Mouse (Mus musculus) retina, postnatal 7 days (tissue): ENCODE measurements around the gene Uggt2.
A peak's percentile ranks its signal among the peaks of the same experiment; 100 is the strongest.

Source experiments
- DNase-seq: peaks from one replicate; pipeline ENCODE4 v3.0.0-alpha.2; 2012; ENCODE audit warnings: low read depth, low spot score

The Uggt2 gene

GRCm38 (mm10) chr14:119098851-119099569, at the start of gene Uggt2:
Uggt2 (minus strand) TSS chr14:119099430.
- DNase-seq, result peak; percentile 79

DNA sequence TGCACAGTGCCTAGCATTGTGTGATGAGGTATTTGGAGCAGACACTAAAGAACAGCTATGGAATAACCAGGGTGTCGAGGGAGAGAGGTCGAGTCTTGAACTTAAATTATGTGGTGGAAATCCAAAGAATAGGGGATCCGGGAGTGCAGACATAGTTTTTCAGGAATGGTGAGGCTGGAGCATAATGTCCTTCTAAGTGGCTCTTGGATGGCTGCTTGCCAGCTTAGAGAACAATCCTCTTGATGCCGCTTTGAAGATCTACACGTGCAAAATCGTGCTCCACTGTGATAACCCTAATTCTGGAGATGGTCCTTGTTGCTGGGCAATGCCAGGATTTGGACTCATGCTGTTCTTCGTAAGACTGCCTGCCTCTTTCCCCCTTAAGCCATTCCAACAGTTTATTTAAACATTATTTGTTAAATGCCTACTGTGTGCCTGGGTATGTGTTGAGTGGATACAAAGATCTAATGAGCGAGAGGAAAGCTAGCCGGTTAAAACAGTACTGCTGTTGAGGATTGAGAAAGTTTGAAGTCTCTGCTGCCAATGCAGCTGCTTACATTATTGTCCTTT, 40.2 kb upstream of the Uggt2 start:
- peak; percentile 9 for DNase-seq

DNA sequence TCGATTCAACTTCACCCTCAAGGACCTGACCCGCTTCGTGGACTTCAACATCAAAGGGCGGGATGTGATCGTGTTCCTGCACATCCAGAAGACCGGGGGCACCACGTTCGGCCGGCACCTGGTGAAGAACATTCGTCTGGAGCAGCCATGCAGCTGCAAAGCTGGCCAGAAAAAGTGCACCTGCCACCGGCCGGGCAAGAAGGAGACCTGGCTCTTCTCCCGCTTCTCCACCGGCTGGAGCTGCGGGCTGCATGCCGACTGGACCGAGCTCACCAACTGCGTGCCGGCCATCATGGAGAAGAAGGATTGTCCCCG, 39.5 kb upstream of the Uggt2 start:
- no peak for DNase-seq

- DNase-seq, result no peak
Measured at GRCm38 (mm10) chr14:119137906-119138785, 38.9 kb upstream of the Uggt2 start, which contains the start of gene Hs6st3. Hs6st3 (plus strand) TSS chr14:119138341.

DNA sequence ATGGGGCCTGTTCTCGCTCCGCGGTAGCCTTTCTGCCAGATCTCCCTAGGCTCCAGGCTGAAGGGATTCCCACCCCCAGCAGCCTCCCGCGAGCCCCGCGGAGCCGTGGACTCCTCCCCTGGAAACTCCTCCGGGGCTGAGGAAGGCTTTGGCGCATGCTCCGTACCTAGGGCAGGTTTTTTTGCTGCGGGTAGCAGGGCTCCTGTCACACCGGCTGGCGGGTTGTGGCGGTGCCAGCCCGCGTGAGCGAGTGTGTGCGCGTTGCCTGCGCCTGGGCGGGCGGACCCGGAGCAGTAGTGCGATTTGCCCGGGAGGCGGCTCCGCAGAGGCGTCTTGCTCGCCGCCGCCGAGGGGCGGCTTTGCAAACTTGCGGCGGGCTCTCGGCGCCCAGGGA, 38.3 kb upstream of the Uggt2 start:
- peak; percentile 45 for DNase-seq

DNA sequence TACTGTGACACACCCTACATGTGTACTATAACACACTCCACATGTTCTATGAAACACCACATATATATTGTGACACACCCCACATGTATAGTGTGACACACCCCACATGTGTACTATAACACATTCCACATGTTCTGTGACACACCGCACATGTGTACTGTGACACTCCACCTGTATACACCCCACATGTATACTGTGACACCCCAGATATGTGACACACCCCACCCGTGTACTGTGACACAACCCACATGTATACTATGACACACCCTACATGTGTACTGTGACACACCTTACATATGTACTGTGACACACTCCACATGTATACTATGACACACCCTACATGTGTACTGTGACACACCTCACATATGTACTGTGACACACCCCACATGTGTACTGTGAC, 28.1 kb upstream of the Uggt2 start:
- no peak for DNase-seq

DNA sequence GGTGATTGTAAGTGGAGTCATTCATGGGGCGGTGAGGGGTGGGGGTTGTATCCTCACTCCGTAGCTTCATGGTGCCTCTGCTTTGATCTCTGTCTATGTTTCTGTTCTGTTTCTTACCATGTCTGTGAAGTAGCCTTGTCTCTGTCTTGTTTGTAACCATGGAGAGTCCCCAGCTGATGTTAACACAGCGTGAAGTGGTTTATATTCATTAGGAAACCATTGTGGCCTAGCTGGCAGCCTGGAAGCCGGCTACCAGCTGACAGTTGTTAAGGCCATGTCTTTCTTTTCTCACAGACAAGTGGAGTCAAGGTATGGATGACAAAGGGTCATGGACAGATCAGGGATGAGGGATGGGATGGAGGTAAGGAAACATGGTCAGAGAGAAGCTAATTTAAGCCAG, 26.6 kb upstream of the Uggt2 start:
- DNase-seq, result no peak

DNA sequence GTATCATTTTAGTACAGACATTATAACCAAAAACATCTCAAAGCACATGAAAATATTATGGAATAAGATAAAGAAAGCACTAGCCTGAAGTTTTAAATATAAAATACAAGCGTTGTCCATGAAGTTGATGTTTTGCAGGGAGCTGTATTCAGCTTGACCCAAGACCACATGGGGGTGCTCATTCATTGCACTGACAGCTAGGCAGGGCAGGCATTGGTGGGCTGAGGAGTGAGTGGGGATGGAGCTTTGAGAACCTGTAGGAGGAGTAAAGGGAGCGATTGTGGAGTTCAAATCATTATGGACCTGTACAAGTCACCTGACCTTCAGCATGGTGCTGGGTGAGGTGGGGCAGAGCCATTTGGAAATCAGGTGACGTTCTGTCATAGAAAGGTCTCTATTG, 24.8 kb upstream of the Uggt2 start:
- DNase-seq, result peak; percentile 27

DNA sequence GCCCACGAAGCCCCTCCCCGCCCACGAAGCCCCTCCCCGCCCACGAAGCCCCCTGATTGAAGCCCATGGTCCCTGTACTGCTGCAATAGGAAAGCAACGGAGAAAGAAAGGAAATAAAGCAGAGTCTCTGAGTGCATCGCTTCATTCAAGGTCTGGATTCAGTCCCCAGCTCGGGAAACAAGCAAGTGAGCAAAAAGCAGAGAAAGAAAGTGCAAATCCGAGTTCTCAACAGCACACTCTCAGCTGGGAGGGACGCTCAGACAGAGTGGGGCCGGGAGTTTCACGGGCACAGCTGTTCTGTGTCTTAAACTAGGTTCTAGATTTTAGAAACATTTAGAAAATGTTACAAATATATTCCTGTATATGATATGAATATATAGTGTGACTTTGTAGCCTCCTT, 24.4 kb upstream of the Uggt2 start:
- no peak for DNase-seq

DNA sequence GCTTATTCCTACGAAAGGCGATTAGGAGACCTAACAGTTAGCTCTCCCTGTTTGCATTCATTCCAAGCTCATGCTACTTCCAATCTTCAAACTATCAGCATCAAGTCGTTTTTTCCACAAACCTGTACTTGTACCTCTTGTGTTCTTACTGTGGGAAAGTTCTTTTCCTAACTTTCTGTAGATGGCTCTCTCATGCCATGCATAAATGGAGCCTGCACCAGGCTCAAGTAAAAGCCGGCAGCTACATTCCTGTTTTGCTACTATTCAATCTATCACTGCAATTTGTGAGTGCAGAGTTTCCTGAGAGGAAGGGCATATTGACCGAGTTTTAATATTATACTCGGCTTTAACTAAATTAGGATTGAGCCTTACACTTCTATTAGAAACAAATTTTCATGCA, 13.3 kb upstream of the Uggt2 start:
- DNase-seq, result no peak

- DNase-seq, result no peak
Measured at GRCm38 (mm10) chr14:119109776-119110218, 10.6 kb upstream of the Uggt2 start.

- no peak for DNase-seq
Measured at GRCm38 (mm10) chr14:119108776-119109301, 9.6 kb upstream of the Uggt2 start.

GRCm38 (mm10) chr14:119107591-119107990, 8.4 kb upstream of the Uggt2 start:
- no peak for DNase-seq

DNA sequence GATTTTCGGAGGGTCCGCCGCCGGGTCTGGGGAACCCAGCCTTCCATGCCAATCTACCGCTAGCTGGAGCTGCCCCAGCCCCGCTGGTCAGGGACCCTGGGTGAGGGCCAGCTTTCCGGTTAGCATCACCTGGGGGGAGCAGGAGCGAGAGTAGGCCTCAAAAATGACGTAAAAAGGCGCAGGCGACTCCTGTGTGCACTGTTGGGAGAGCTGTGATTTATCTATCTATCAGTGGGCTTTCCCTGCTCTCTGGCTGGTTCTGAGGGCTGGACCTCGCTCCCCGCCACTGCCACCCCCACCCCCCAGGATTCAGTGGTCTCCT, 301 bp upstream of the Uggt2 start:
- DNase-seq, result no peak

DNA sequence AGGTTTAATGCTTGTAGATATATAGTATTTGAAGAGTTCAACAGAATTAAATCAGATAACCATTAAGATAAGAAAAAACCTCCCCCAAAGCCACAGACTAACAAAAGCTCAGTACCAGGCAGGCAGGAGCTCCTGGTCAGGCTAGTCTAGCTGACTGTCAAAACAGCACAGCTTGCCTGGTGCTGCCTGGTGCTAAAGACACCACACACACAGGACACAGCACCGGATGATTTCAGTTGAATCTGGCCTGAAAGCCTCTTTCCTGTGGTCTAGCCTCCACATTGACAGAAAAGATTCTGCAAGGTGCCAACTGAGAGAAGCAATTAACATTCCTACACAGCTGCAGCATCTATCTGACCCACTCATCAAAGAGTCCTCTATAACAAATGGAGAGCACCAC, 37.4 kb downstream of the Uggt2 start:
- no peak for DNase-seq

GRCm38 (mm10) chr14:119060682-119061081, 38.5 kb downstream of the Uggt2 start:
- DNase-seq, result no peak

DNA sequence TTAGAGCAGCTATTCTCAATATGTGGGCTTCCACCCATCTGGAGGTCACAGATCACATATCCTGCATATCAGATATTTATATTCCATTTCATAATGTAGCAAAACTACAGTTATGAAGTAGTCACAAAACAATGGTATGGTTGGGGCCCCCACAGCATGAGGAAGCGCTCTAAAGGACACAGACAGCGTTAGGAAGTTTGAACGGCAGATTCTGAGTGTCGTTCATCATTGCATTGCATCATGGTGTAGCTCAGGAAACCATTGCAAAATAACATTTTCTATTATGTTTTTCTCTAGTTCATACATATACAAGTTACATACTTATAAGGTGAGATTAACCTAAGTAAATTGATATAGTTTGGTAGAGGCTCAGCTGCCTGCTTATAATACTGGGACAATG, 42.2 kb downstream of the Uggt2 start:
- no peak for DNase-seq

GRCm38 (mm10) chr14:119052969-119053368, 46.3 kb downstream of the Uggt2 start:
- no peak for DNase-seq

DNA sequence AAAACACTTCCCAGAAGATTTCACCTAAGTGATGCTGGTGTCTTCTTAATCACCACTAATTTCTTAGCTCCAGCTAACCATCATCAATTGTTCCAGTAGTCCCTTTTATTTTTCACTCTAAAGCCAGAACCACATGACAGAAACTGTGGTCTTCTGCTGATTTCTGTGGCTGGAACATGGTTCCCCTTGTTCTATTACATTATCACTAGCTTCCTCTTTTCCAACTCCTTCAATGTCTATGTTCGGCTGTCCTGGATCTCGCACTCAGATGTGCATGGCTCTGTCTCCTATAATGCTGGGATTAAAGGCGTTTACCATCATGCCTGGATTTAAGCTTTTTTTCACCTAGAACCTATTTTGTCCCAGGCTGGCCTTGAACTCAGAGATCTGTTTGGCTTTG, 46.9 kb downstream of the Uggt2 start:
- DNase-seq, result no peak

DNA sequence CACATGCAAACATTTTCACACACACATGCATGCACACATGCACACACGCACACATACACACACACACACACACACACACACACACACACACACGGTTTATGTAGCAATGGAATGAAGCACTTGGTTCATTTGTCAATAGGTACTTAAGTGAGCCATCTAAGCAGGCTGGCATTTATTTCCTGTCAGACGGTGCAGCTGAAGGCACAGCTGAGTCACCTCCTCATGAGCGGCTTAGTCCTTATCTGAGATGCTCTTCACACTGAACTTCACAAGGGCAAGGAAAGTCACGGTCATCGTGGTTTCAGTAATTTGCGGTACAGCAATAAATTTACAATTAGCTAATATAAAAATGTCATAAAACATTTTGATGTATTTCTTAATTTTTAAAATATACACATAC, 55.5 kb downstream of the Uggt2 start:
- DNase-seq, result no peak

- peak; percentile 5 for DNase-seq
Measured at GRCm38 (mm10) chr14:119040253-119040652, 59.0 kb downstream of the Uggt2 start.

DNA sequence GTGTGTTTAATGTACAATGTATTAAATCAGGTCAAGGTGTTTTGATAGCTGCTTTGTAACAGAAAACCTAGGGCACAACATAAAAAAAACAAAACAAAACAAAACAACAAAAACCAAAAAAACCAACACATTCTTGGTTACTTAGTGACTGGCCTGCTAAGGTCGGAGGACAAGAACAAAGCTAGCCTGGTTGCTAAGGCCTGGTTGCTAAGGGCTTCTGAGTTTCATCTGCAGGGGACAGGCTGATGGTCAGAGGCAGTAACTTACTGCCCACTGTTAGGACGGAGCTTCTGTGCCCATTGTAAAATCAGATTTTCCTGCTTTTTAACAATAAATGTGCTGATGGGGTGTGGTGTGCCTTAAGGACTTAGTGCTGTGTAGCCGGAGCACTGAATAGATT, 61.5 kb downstream of the Uggt2 start:
- DNase-seq, result no peak
